Mouse (Mus musculus): Measurements from ENCODE around the gene Med4. TPM values are rescaled to one million over a fixed set of nuclear protein-coding genes. Genes with fewer than 3 reads are reported as not detected.

The Med4 gene
- 4.2 and 9.9 TPM in 2 replicates for polyA plus RNA-seq (2012; ENCODE audit: low replicate concordance)

DNA sequence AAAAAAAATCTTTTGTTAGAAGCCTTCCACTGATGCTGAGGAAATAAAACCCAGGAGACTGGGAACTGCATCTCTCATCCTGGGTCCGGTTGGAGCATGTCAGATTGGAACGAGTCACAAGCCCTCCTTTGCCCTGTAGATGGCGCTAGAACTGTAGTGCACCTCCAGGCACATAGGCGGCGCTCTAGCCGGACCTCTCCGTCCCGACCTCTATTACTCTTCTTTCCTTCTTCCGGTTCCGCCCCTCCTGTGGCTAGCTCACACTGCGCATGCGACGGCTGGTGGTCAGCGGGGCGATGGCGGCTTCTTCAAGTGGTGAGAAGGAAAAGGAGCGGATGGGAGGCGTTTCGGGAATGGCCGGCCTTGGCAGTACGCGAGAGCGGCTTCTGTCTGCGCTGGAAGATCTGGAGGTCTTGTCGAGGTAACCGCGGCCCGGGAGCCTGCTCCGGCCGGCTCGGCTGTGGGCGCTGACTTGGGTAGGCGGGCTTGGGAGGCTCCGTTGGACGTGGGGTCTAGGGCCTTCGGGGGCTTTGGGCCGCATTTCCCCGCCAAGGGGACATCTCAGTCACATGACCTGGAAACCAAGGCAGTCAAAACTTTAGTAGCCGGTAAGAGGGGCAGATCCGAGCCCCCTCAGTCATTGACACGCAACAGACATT lies at the start of gene Med4:
Gene Med4 (plus strand): TSS at position 261 of the 659 bp plus-strand sequence.

DNA sequence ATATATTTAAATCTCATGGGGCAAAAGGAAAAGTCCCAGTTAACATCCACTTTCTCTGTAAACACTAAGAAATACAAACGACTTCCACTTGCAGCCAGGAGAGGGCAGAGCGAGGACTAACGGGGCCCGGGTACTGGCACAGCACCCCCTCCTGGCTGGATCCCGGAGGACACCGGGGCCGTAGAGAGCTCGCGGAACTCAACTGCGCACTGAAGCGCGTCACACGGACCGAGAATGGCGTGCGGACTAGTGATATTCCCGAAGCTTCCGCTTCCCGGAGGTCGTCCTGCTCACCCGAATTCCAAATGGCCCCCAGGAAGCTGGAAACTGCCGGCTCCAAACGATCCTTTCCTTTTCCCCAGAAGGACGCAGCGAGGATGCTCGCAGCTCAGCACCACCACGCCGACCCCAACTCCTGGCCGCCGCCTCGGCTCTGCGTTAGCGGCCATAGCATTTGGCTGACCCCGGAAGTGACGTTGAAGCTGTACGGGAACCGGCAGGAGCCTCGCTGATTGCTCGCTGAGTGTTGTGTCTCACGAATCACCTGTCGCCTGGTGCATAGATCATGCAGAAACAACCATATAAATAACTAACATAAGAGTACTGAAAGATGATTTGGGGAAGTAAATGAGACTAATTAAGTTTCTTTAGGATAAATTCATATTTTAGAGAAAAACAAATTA lies 15.1 kb downstream of the Med4 start, which contains the start of gene Sucla2:
Gene Sucla2 (plus strand): TSS at position 554 of the 683 bp plus-strand sequence.

GRCm38 (mm10) chr14:73548051-73548450 lies 38.2 kb downstream of the Med4 start, which contains the start of gene Nudt15:
Gene Nudt15 (minus strand): TSS chr14:73548242.

Other genes with a start within 250 kb of the Med4 start
- gene Rb1, start 184.2 kb upstream of the Med4 start, polyA plus RNA-seq (2012; ENCODE audit: low replicate concordance), result 9.9 and 13.2 TPM in 2 replicates
- gene Itm2b, start 124.7 kb upstream of the Med4 start, polyA plus RNA-seq (2012; ENCODE audit: low replicate concordance), result 263 and 632 TPM in 2 replicates
- gene Sucla2, start 15.3 kb downstream of the Med4 start, polyA plus RNA-seq (2012; ENCODE audit: low replicate concordance), result 15.4 and 18.7 TPM in 2 replicates
- gene Nudt15, start 38.2 kb downstream of the Med4 start, polyA plus RNA-seq (2012; ENCODE audit: low replicate concordance), result 0.52 and 1.2 TPM in 2 replicates
- gene Gm21750, start 151.2 kb downstream of the Med4 start, polyA plus RNA-seq (2012; ENCODE audit: low replicate concordance), result not detected in 2 replicates